In genomic region chr9:69652106-69652505, GRCm38 (mm10) we compare ENCODE assay signal across 22 mouse cellular contexts.
DNase-seq lines count a peak whose midpoint lies in the region; ATAC-seq and TF ChIP-seq lines count a peak whose summit lies in the region.
"Had no signal": no experiment of that assay in that cellular context is flagged by ENCODE, and none has a peak within 500 bp of the region (broad histone marks: within the 10 kb centered on the region; RNA-seq: fewer than 3 reads in every experiment).

No protein-coding gene starts in this region.

- ATAC-seq in lung, embryonic 14.5 days (ENCODE audit: insufficient read depth): no peak
- no peak for ATAC-seq in midbrain, embryonic 11.5 days (ENCODE audit: low FRiP score)
- no peak for ATAC-seq in midbrain, embryonic 14.5 days (ENCODE audit: low FRiP score, low TSS enrichment)
- ATAC-seq in limb, embryonic 11.5 days (ENCODE audit: insufficient number of reproducible peaks, low FRiP score, low TSS enrichment, low read depth): no peak
- ATAC-seq in forebrain, embryonic 16.5 days: no peak
- ATAC-seq: forebrain, embryonic 13.5 days; Patski had no signal

- H3K9ac ChIP-seq in lung, embryonic 14.5 days: no peak overlapping the region
- H3K9ac ChIP-seq in midbrain, embryonic 11.5 days (ENCODE audit: low read length): no peak overlapping the region
- no peak overlapping the region for H3K9ac ChIP-seq in midbrain, embryonic 14.5 days (replicated peaks; ENCODE audit: low read length)
- no peak overlapping the region for H3K9ac ChIP-seq in limb, embryonic 11.5 days (ENCODE audit: low read length)
- H3K9ac ChIP-seq in forebrain, embryonic 16.5 days (replicated peaks; ENCODE audit: low read depth, low read length): no peak overlapping the region
- H3K9ac ChIP-seq: embryonic facial prominence, embryonic 12.5 days; forebrain, embryonic 13.5 days had no signal

- H3K9me3 ChIP-seq in lung, embryonic 14.5 days (ENCODE audit: low read depth, low read length): no peaks in the 10 kb centered on the region
- no peaks in the 10 kb centered on the region for H3K9me3 ChIP-seq in midbrain, embryonic 11.5 days (ENCODE audit: control insufficient read depth, low read length)
- no peaks in the 10 kb centered on the region for H3K9me3 ChIP-seq in midbrain, embryonic 14.5 days (ENCODE audit: control insufficient read depth, low read length)
- H3K9me3 ChIP-seq in limb, embryonic 11.5 days (ENCODE audit: control insufficient read depth, low read length): no peaks in the 10 kb centered on the region
- H3K9me3 ChIP-seq in forebrain, embryonic 16.5 days (ENCODE audit: control insufficient read depth, low read length): no peaks in the 10 kb centered on the region
- H3K9me3 ChIP-seq: embryonic facial prominence, embryonic 10.5 days; embryonic facial prominence, embryonic 12.5 days; forebrain, embryonic 13.5 days; G1E had no signal

- peak; percentile 71 for DNase-seq in lung, embryonic 14.5 days
- no peak for DNase-seq in lung, postnatal 25 days (ENCODE audit: low spot score)
- peak; percentile 64 for DNase-seq in midbrain, embryonic 11.5 days (ENCODE audit: low spot score, missing footprints)
- DNase-seq in midbrain, embryonic 14.5 days: no peak
- DNase-seq in limb, embryonic 11.5 days (ENCODE audit: low spot score): no peak
- DNase-seq in frontal cortex, postnatal 14 days (ENCODE audit: low spot score in 2 of 2): no peak
- DNase-seq: adrenal gland, adult 8-10 months; adrenal gland, postnatal 14 days; adrenal gland, postnatal 36 days; B cell, adult 2 months; cerebellum, adult 11-12 months; cerebellum, adult 2 months; cerebellum, adult 9-10 months; cerebellum, postnatal 10 days; cerebellum, postnatal 25 days had no signal

- H3K36me3 ChIP-seq in lung, embryonic 14.5 days (ENCODE audit: insufficient read depth): no peaks in the 10 kb centered on the region
- no peaks in the 10 kb centered on the region for H3K36me3 ChIP-seq in midbrain, embryonic 11.5 days (ENCODE audit: control insufficient read depth, insufficient read depth, low read length)
- no peaks in the 10 kb centered on the region for H3K36me3 ChIP-seq in midbrain, embryonic 14.5 days (ENCODE audit: control insufficient read depth, insufficient read depth, low read length)
- no peaks in the 10 kb centered on the region for H3K36me3 ChIP-seq in limb, embryonic 11.5 days (ENCODE audit: control insufficient read depth, insufficient read depth, low read length)
- no peaks in the 10 kb centered on the region for H3K36me3 ChIP-seq in forebrain, embryonic 16.5 days (ENCODE audit: control insufficient read depth, insufficient read depth)
- H3K36me3 ChIP-seq: embryonic facial prominence, embryonic 10.5 days; embryonic facial prominence, embryonic 12.5 days; G1E had no signal

- H3K27me3 ChIP-seq in lung, embryonic 14.5 days (ENCODE audit: insufficient read depth, low read length): no peaks in the 10 kb centered on the region
- no peaks in the 10 kb centered on the region for H3K27me3 ChIP-seq in midbrain, embryonic 11.5 days (ENCODE audit: control insufficient read depth, insufficient read depth, low read length)
- no peaks in the 10 kb centered on the region for H3K27me3 ChIP-seq in midbrain, embryonic 14.5 days (ENCODE audit: control insufficient read depth, insufficient read depth, low read length)
- H3K27me3 ChIP-seq in limb, embryonic 11.5 days (ENCODE audit: control insufficient read depth, insufficient read depth, low read length): no peaks in the 10 kb centered on the region
- H3K27me3 ChIP-seq in forebrain, embryonic 16.5 days (replicated peaks; ENCODE audit: control insufficient read depth, insufficient read depth, low read length): no peaks in the 10 kb centered on the region
- H3K27me3 ChIP-seq: CH12.LX; embryonic facial prominence, embryonic 12.5 days had no signal

- H3K4me2 ChIP-seq in lung, embryonic 14.5 days: 0 out of 2 replicates have a peak overlapping the region, but pooled peaks have one; percentile 4
- H3K4me2 ChIP-seq in midbrain, embryonic 11.5 days: no peak overlapping the region
- no peak overlapping the region for H3K4me2 ChIP-seq in midbrain, embryonic 14.5 days (ENCODE audit: low read length)
- H3K4me2 ChIP-seq in limb, embryonic 11.5 days (ENCODE audit: low read depth, severe bottlenecking): peak overlapping the region; percentile 15; the same call in 1 of the 2 replicates
- H3K4me2 ChIP-seq in forebrain, embryonic 16.5 days (ENCODE audit: low read length): no peak overlapping the region
- H3K4me2 ChIP-seq: embryonic facial prominence, embryonic 12.5 days; forebrain, embryonic 13.5 days had no signal

- H3K27ac ChIP-seq in lung, embryonic 14.5 days (ENCODE audit: low read depth): no peak overlapping the region
- no peak overlapping the region for H3K27ac ChIP-seq in midbrain, embryonic 11.5 days (ENCODE audit: low read depth, low read length)
- H3K27ac ChIP-seq in midbrain, embryonic 14.5 days (replicated peaks; ENCODE audit: low read depth, low read length): no peak overlapping the region
- H3K27ac ChIP-seq in limb, embryonic 11.5 days (replicated peaks; ENCODE audit: low read depth, low read length): no peak overlapping the region
- no peak overlapping the region for H3K27ac ChIP-seq in forebrain, embryonic 16.5 days (ENCODE audit: low read length)
- H3K27ac ChIP-seq: embryonic facial prominence, embryonic 10.5 days; embryonic facial prominence, embryonic 12.5 days; forebrain, embryonic 13.5 days had no signal

- TF ChIP-seq CTCF in lung, embryonic 14.5 days (IDR thresholded peaks at IDR 0.05; ENCODE audit: low read depth): no peak

- no peaks in the 10 kb centered on the region for H3K4me1 ChIP-seq in lung, embryonic 14.5 days (ENCODE audit: insufficient read depth)
- H3K4me1 ChIP-seq in midbrain, embryonic 11.5 days (ENCODE audit: control insufficient read depth, insufficient read depth, low read length): no peaks in the 10 kb centered on the region
- no peaks in the 10 kb centered on the region for H3K4me1 ChIP-seq in midbrain, embryonic 14.5 days (ENCODE audit: control insufficient read depth, insufficient read depth, low read length)
- H3K4me1 ChIP-seq in limb, embryonic 11.5 days (ENCODE audit: control insufficient read depth, insufficient read depth, low read length): no peaks in the 10 kb centered on the region
- no peaks in the 10 kb centered on the region for H3K4me1 ChIP-seq in forebrain, embryonic 16.5 days (replicated peaks; ENCODE audit: control insufficient read depth, insufficient read depth, low read length)
- H3K4me1 ChIP-seq: embryonic facial prominence, embryonic 10.5 days; embryonic facial prominence, embryonic 12.5 days; forebrain, embryonic 13.5 days had no signal

- no peak overlapping the region for H3K4me3 ChIP-seq in lung, embryonic 14.5 days (ENCODE audit: low read depth, low read length)
- H3K4me3 ChIP-seq in midbrain, embryonic 11.5 days (ENCODE audit: low read depth, low read length): no peak overlapping the region
- no peak overlapping the region for H3K4me3 ChIP-seq in midbrain, embryonic 14.5 days (replicated peaks; ENCODE audit: low read depth, low read length)
- no peak overlapping the region for H3K4me3 ChIP-seq in limb, embryonic 11.5 days (ENCODE audit: low read depth, low read length)
- no peak overlapping the region for H3K4me3 ChIP-seq in forebrain, embryonic 16.5 days (replicated peaks; ENCODE audit: low read length)
- H3K4me3 ChIP-seq: embryonic facial prominence, embryonic 10.5 days; embryonic facial prominence, embryonic 12.5 days; forebrain, embryonic 13.5 days had no signal

- WGBS in lung, embryonic 14.5 days: 27% methylated on average over 4 of the region's 4 CpGs
- 89% methylated on average over 4 of the region's 4 CpGs for WGBS in midbrain, embryonic 11.5 days
- 88% methylated on average over 4 of the region's 4 CpGs for WGBS in midbrain, embryonic 14.5 days
- 21% methylated on average over 4 of the region's 4 CpGs for whole genome bisulfite sequencing in limb, embryonic 11.5 days
- WGBS in forebrain, embryonic 16.5 days: 84% methylated on average over 4 of the region's 4 CpGs

Comparison
In these comparisons a context has a peak if more than half of its experiments do, and no peak if none do; other contexts are left out.
1. DNase-seq: peak in lung, embryonic 14.5 days (single experiment) and midbrain, embryonic 11.5 days (single experiment); none in lung, postnatal 25 days (single experiment), midbrain, embryonic 14.5 days (single experiment), limb, embryonic 11.5 days (single experiment) and frontal cortex, postnatal 14 days (0 of 2).
2. H3K4me2 ChIP-seq: peak in lung, embryonic 14.5 days (single experiment) and limb, embryonic 11.5 days (single experiment); none in midbrain, embryonic 11.5 days (single experiment), midbrain, embryonic 14.5 days (single experiment) and forebrain, embryonic 16.5 days (single experiment).